Mouse (Mus musculus): ENCODE measurements at regions not wholly inside any gene's neighbourhood (a gene's known extent, or its start where the extent isn't known, plus 50 kb on each side); places are given as distances from the start of the nearest gene placed in this dataset.

- DNase-seq (ENCODE audit: low read depth, low spot score), result no peak
Observed at GRCm38 (mm10) chr4:53386309-53386708, 53.9 kb upstream of the Slc44a1 start.

- peak; percentile 38 for DNase-seq (ENCODE audit: low read depth, low spot score)
Observed at GRCm38 (mm10) chr4:53384761-53385160, 55.5 kb upstream of the Slc44a1 start.

GRCm38 (mm10) chr4:53384104-53384503 lies 56.1 kb upstream of the Slc44a1 start:
- DNase-seq (ENCODE audit: low read depth, low spot score), result no peak

DNA sequence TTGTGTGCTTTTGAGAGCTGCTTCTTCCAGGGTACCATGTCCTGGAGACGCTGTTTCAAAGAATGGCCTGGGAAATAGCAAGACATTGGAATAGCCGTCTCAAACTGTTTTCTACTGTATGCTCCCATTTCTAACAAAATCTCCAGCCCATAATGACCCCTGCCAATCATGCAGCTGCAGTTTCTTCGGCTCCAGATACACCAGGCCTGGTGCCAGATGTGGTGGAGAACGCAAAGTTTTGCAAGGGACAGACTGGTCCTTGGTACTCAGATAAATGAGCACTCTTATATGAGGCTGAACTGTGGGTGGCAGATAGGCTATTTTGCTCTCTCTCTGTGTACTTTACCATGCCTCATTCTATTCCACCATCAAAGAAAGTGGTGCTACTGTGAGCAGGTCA lies 58.2 kb upstream of the Slc44a1 start:
- no peak for DNase-seq (ENCODE audit: low read depth, low spot score)

DNA sequence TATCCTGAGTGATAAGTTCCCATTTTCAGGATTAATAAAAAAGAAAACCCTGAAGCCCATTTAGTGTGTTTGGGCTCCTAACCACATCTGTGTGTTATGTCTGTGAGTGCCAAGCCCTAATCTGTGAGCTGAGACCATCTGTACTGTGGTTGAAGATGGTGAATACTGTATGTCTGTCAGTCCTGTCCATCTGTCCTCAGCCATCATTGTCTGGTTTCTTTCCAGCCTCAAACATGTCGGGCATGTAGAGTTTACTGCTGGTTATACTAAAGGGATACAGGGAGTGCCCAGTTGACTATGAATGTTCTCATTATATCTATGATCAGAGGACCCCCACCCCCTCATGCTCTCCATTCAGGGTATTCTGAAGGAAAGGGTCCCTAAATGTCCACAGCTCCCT lies 60.4 kb upstream of the Slc44a1 start:
- no peak for DNase-seq (ENCODE audit: low read depth, low spot score)

DNA sequence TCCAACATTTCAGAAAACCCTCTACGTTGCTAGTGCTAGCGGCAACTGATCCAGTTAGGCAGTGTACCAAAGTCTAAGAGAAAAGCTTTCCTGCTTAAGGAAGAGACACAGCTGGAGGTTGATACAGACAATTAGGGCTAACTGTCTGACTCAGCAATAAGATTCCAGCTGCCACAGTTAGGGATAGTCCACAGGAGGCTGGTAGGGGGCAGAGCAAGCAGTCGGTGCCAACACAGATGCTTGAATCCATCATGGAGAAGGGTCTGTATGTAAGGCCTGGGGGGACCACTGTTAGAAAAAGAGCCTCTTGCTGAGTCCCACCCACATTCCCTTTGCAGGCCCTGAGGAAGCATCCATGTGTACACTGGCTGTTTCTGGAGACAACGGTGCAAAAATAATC lies 63.2 kb upstream of the Slc44a1 start:
- DNase-seq (ENCODE audit: low read depth, low spot score), result no peak

DNA sequence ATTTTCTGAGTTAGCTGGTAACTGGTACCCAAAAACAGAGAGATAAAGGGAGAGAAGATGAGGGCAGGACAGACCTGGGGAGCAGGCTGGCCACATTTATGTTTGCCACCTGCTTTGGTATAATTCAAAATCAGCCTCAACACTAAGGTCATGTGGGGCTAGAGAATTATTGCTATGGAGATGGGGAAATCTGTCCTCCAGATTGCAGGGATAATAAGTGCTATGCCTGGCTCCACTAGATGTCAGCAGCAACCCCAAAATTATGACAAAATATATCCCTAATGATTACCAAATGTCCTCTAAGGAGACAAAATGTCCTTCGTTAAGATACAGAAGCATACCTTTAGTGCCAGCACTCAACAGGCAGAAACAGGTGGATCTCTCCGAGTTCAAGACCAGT lies 83.8 kb upstream of the Slc44a1 start:
- no peak for DNase-seq (ENCODE audit: low read depth, low spot score)

DNA sequence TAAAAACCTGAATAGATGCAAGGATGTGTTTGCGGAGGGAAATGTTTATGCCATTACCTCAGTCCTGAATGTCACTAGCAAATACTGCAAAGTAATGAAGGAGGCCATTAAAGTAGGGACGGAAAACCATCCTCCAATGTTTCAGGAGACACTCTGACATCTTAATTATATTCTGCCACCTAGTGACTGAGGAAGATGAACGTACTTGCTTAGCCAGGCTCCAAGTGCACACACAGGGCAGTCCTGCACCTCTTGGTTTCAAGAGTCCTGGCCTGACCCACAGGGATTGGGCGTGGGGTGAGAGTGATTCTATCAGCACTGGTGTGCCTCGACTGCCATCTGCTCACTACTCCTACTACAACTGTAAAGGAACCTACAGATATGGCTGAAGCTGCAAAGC lies 85.3 kb upstream of the Slc44a1 start:
- peak; percentile 34 for DNase-seq (ENCODE audit: low read depth, low spot score)

DNA sequence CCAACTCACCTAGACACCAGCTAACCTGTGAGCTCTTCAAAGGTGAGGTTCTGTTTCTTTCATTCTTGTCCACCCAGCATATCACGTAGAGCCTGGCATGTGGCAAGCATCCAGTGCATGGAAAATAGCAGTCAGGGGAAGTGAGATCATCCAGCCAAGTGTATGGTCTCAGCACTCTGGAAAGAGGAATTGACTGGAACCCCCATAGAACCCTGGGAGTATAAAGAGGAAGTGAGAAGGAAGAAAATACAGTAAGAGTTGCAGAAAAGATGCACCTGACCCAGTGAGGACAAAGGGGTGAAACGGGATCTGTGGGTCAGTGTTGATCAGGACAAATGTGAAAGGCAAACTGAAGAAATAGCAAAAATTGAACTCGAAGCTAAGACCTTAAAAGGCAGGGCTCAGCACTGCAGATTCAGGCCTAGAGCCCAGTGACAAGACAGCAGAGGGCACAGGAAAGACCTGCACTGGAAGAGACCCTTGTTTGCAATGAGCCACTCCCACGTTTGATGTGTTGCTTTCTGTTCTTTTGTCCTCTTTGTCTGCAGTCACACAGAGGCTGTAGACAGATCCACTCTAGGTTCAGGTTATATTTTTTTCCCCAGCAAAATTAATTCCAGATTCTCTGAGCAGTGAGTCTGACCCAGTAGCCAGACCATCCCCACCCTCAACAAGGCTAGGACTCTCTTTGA lies 86.7 kb upstream of the Slc44a1 start:
- peak; percentile 10 for DNase-seq (ENCODE audit: low read depth, low spot score)

- DNase-seq (ENCODE audit: low read depth, low spot score), result no peak
Observed at GRCm38 (mm10) chr4:53351104-53351607, 89.1 kb upstream of the Slc44a1 start.

DNA sequence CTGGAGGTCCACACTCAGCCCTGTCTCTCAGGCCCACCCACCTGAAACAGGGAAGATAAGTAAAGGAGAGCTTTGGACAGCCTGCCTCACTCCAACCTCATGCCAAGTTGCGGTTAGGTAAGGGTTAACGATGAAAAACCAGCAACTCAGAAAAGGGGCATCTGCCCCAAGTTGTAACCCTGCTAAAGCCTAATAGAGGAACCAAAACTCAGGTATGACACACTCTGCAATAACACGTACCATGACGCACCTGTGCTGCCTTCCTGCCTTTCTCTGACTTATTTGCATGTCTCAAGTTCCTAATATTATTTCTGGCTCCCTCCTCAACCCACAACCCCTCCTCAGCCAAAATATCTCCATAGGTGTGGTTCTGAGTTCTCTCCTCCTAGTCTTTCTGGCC lies 94.9 kb upstream of the Slc44a1 start:
- no peak for DNase-seq (ENCODE audit: low read depth, low spot score)

GRCm38 (mm10) chr4:53344546-53344945 lies 95.7 kb upstream of the Slc44a1 start:
- no peak for DNase-seq (ENCODE audit: low read depth, low spot score)

DNA sequence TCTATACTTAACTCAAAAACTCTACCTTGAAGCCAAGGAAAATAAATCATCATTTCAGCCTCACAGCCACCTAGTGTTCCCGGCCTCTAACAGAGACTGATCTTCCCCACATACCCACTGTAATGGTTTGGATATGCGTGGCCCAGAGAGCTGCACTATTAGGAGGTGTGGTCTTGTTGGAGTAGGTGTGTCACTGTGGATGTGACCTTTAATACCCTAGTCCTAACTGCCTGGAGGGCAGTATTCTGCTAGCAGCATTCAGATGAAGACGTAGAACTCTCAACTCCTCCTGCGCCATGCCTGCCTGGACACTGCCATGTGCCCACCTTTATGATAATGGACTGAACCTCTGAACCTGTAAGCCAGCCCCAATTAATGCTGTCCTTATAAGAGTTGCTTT lies 99.0 kb upstream of the Slc44a1 start:
- no peak for DNase-seq (ENCODE audit: low read depth, low spot score)

GRCm38 (mm10) chr4:53340021-53340667 lies 100.1 kb upstream of the Slc44a1 start:
- no peak for DNase-seq (ENCODE audit: low read depth, low spot score)

DNA sequence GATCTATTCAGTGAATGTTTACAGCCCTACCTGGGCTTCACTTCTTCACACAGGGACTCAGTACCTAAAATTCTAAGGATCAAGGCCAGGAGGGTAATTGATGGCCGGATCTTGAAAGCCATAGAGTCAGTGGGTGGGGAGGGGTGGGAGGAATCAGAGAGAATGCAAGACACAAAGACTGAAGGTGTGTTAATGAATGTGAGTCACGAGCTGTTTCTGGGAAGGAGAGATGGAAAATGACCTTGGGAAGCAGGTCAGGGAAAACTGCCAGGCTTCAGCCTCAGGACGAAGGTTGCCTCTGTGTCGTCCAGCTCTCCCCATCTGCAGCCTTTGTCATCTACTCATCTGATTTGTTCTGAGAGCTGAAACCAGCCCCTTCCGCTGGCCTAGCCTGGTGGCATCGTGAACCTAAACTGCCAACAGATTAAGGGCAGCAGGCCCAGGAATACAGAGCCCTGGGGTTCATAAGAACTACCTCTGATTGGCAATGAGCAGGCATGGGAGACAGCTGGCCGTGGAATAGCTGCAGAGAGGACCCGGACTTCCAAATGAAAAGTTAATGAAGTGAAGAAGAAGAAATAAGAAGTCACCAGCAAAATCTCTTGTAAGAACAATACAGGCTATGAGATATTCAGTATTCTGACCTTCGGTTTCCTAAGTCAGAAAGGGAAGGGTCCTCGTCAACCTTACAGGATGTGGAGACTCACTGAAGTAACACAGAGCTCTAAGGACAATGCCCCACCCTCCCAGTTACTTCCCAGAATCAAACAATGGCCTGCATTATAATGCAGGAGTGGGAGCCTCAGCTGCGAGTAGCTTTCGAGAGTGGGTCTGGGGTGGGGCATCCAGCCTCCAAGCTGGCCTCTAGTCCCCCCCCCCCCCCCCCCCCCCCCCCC lies 100.8 kb upstream of the Slc44a1 start:
- no peak for DNase-seq (ENCODE audit: low read depth, low spot score)

DNA sequence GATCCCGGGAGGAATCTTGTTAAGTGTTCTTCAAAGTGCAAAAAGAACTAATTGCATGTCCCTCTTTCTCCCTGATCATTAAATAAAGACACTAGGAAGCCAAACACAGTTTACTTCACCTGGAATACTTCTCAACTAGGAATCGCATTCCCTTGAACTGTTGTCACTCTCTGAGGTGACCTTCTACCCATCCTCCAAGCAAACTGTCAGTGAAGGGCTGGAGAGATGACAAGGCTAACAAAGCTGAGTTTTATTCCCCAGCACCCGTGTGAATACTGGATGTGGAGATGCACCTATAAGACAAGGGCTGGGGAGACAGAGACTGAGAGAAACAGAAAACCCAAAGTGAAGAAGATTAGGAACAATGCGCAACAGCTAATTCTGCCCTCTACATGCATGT lies 101.7 kb upstream of the Slc44a1 start:
- DNase-seq (ENCODE audit: low read depth, low spot score), result no peak

GRCm38 (mm10) chr4:53337784-53338183 lies 102.4 kb upstream of the Slc44a1 start:
- no peak for DNase-seq (ENCODE audit: low read depth, low spot score)

- DNase-seq (ENCODE audit: low read depth, low spot score), result no peak
Observed at GRCm38 (mm10) chr4:53327382-53328165, 112.6 kb upstream of the Slc44a1 start.

DNA sequence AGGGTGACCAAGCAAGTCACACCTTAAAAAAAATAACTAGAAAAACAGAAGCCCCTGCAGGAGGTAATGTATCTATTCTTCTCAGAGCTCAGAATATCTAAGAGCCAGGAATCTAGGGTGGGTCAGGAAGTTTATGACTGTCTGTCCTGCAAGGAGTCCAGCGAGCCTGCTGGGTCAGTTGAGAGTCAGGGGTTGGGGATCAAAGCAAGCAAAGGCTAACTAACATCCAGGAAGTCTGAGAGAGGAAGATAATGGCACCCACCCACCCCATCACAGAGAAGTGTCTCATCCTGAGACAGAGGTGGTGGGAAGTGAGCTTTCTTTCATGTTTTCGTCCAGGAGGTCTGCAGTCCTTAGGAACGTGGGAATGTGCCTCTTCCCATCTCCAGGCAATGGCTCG lies 116.4 kb upstream of the Slc44a1 start:
- DNase-seq (ENCODE audit: low read depth, low spot score), result no peak

DNA sequence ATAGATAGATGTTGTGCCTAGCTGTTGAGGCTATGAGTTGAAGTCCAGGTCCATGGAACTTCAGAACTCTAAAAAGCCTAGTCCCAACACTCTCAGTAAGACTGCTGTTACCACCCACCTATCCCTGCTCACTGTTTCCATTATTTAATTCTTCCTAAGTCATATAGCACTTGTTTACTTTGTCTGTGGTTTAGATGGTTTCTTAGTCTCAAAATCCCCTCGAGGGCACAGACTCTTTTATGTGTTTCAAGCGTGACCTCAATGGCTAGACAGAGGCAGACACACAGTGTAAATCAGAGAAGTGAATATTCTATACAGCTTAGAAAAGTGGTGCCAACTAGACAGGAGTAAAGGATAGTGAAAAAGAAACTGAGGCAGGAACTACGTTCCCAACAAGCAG lies 117.0 kb upstream of the Slc44a1 start:
- DNase-seq (ENCODE audit: low read depth, low spot score), result no peak

DNA sequence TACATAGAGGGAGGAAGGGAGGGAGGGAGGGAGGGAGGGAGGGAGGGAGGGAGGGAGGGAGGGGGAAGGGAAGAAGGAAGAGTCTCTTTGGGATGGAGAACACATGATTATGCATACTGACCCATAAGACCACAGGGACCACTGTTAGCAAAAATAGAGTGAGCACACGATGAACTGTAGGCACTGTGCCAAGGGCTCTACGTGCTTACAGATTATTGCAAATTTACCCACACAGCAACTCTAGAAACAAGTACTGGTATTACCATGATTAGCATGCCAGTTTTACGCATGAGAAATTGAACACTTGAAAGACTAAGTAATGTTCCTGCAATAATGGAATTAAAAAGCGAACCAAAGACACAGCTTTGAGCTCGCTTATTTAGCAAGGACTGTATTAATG lies 117.7 kb upstream of the Slc44a1 start:
- DNase-seq (ENCODE audit: low read depth, low spot score), result no peak

Measured in telencephalon, adult 2 months (tissue).